18 mouse cellular contexts compared by ENCODE assay signal in the genomic region with DNA sequence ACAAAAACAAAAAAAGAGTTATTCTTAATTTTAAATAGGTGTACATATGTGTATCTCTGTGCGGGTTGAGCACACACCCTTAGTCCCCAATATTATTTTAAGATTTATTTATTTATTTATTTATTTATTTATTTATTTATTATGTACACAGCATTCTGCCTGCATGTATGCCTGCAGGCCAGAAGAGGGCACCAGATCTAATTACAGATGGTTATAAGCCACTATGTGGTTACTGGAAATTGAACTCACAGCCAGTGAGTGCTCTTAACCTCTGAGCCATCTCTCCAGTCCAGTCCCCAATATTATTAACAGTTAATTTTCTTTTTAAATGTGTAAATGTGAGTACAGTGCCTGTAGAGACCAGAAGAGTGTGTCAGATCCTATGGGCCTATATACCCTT. TPM values are rescaled to one million over a fixed set of nuclear protein-coding genes. Genes with fewer than 3 reads are reported as not detected.
DNase-seq lines count a peak whose midpoint lies in the region; ATAC-seq and TF ChIP-seq lines count a peak whose summit lies in the region.
"Had no signal": no experiment of that assay in that cellular context is flagged by ENCODE, and none has a peak within 500 bp of the region (broad histone marks: within the 10 kb centered on the region; RNA-seq: fewer than 3 reads in every experiment).

No protein-coding gene starts in this region.

- no peaks in the 10 kb centered on the region for H3K27me3 ChIP-seq in kidney, postnatal 0 days (ENCODE audit: insufficient read depth, low read length)
- H3K27me3 ChIP-seq: embryonic facial prominence, embryonic 12.5 days; forebrain, embryonic 13.5 days had no signal

- ATAC-seq in kidney, postnatal 0 days (replicated peaks; ENCODE audit: low FRiP score, low read depth): no peak
- ATAC-seq: activated CD4-positive, CD25-positive, alpha-beta regulatory T cell, adult 4 months; forebrain, embryonic 13.5 days had no signal

- no peaks in the 10 kb centered on the region for H3K36me3 ChIP-seq in kidney, postnatal 0 days (ENCODE audit: insufficient read depth, low read length)
- H3K36me3 ChIP-seq: embryonic facial prominence, embryonic 12.5 days had no signal

- no peak overlapping the region for H3K4me3 ChIP-seq in kidney, postnatal 0 days (replicated peaks; ENCODE audit: low read depth, low read length)
- H3K4me3 ChIP-seq: embryonic facial prominence, embryonic 12.5 days; erythroblast, embryonic 14.5 days; forebrain, embryonic 13.5 days had no signal

- no peaks in the 10 kb centered on the region for H3K4me1 ChIP-seq in kidney, postnatal 0 days (replicated peaks; ENCODE audit: insufficient read depth, low read length)
- H3K4me1 ChIP-seq: forebrain, embryonic 13.5 days had no signal

- no peaks in the 10 kb centered on the region for H3K9me3 ChIP-seq in kidney, postnatal 0 days (replicated peaks; ENCODE audit: low read length)
- H3K9me3 ChIP-seq: embryonic facial prominence, embryonic 12.5 days; forebrain, embryonic 13.5 days had no signal

- TF ChIP-seq CTCF in kidney, postnatal 0 days (IDR thresholded peaks at IDR 0.05; ENCODE audit: low read depth): peak; percentile 30; the same call in 1 of the 2 replicates

- no peak overlapping the region for H3K9ac ChIP-seq in kidney, postnatal 0 days (ENCODE audit: low read depth, low read length)
- H3K9ac ChIP-seq: embryonic facial prominence, embryonic 12.5 days; forebrain, embryonic 13.5 days had no signal

- WGBS in kidney, postnatal 0 days: 96% methylated on average over 1 of the region's 1 CpGs

- H3K4me2 ChIP-seq in kidney, postnatal 0 days (ENCODE audit: low read length): no peak overlapping the region
- H3K4me2 ChIP-seq: embryonic facial prominence, embryonic 12.5 days; forebrain, embryonic 13.5 days had no signal

- H3K27ac ChIP-seq in kidney, postnatal 0 days: no peak overlapping the region
- H3K27ac ChIP-seq: embryonic facial prominence, embryonic 12.5 days; forebrain, embryonic 13.5 days had no signal

- DNase-seq in kidney, postnatal 0 days (ENCODE audit: low spot score): no peak
- no peak for DNase-seq in kidney, postnatal 14 days
- DNase-seq in thymus, postnatal 14 days: peak; percentile 6
- DNase-seq in thymus, postnatal 10 days (ENCODE audit: low spot score in 2 of 2): no peak
- peak; percentile 13 for DNase-seq in MEL-GATA-1-ER (ENCODE audit: extremely low read depth, low read depth)
- DNase-seq in adrenal gland, postnatal 14 days: no peak
- DNase-seq in natural killer cell, adult 2 months (ENCODE audit: low spot score in 2 of 2): no peak
- DNase-seq: adrenal gland, postnatal 25 days; cerebellum, adult 11 months; cerebellum, postnatal 10 days; heart, postnatal 4 days; lung, adult 18-20 months; lung, postnatal 4 days; retina, postnatal 1 day had no signal

RNA-seq across cellular contexts. Expression of a gene that starts 33.7 kb away (rescaled TPM):
- 80.9 and 88.8 TPM in 2 replicates for polyA plus RNA-seq in kidney, postnatal 0 days (2015; fragmentation: Nextera tagmentation; extraction: Ambion mirVana)
- total RNA-seq in adrenal gland, postnatal 14 days (2021): 84.0 and 84.5 TPM in 2 replicates

Comparison
In these comparisons a context has a peak if more than half of its experiments do, and no peak if none do; other contexts are left out.
1. DNase-seq: peak in thymus, postnatal 14 days (single experiment) and MEL-GATA-1-ER (single experiment); none in kidney, postnatal 0 days (single experiment), kidney, postnatal 14 days (single experiment), thymus, postnatal 10 days (0 of 2), adrenal gland, postnatal 14 days (single experiment) and natural killer cell, adult 2 months (0 of 2).